Mouse (Mus musculus) ES-Bruce4 (cell line): ENCODE data around the gene Bspry.

ENCODE experiments used
- CTCF ChIP-seq: IDR thresholded peaks from one replicate; pipeline ENCODE4 v1.8.1; 2011; ENCODE audit warnings: low read depth, low read length
- EP300 ChIP-seq: IDR thresholded peaks from 2 replicates; pipeline ENCODE4 v1.6.1; 2011; ENCODE audit warnings: low read depth, low read length; ENCODE audit not compliant: insufficient read depth
- POLR2A ChIP-seq: IDR thresholded peaks from one replicate; pipeline ENCODE4 v1.8.1; 2011; ENCODE audit warnings: low read length; ENCODE audit not compliant: insufficient read depth

DNA sequence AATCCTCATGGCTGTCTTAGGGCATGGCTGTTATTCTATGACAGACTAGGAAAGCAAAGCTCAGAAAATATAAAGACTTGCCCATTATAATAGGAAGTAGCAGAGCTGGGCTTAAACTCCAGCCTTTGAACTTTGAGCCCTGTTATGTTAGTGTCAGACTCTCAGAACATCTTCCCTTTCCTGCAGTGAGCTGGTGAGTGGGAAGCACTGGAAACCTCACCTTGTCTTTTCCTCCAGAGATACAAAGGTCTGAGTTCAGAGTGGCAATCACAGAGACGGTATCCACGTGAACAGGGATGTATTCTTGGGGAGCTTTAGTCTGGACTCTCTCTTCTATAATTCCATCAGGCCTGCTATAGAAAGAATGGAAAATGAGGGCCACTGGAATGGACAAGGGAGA lies 16.7 kb upstream of the Bspry start:
- no peak for TF ChIP-seq POLR2A
- TF ChIP-seq CTCF = no peak
- TF ChIP-seq EP300 = no peak
